Mouse (Mus musculus) CD4-positive naive resting alpha-beta T cell, adult 76 days (primary cell): ENCODE results near the gene Myo1e. TPM values are rescaled to one million over a fixed set of nuclear protein-coding genes. Genes with fewer than 3 reads are reported as not detected.

Experiments
- total RNA-seq: library from RNA; stranded (reverse); gene quantifications from one replicate; pipeline ENCODE4 v1.2.4, GENCODE M21; 2023

The Myo1e gene
- total RNA-seq = 16.5 TPM

GRCm38 (mm10) chr9:70207151-70207831, at the start of gene Myo1e:
TSS of gene Myo1e (plus strand) at chr9:70207350.

GRCm38 (mm10) chr9:70421257-70422056, 214.3 kb downstream of the Myo1e start, which contains the start of gene Ccnb2:
TSS of gene Ccnb2 (minus strand) at chr9:70421547.

Other genes starting within 250 kb of the Myo1e start
- 40.9 TPM for gene Bnip2, start 217.9 kb upstream of the Myo1e start, total RNA-seq
- gene Gtf2a2, start 194.8 kb upstream of the Myo1e start, total RNA-seq = 124 TPM
- gene Gcnt3, start 169.3 kb upstream of the Myo1e start, total RNA-seq = not detected
- not detected for gene Fam81a, start 64.8 kb upstream of the Myo1e start, total RNA-seq
- 2.1 TPM for gene Ccnb2, start 214.2 kb downstream of the Myo1e start, total RNA-seq